Mouse (Mus musculus): Measurements from ENCODE around the gene Gprc5c. TPM values are rescaled to one million over a fixed set of nuclear protein-coding genes. Genes with fewer than 3 reads are reported as not detected.

Gene Gprc5c
- total and polyA plus RNA-seq, 3 experiments: not detected

- no peaks in the 10 kb centered on the region for H3K79me2 ChIP-seq (replicated peaks; ENCODE audit: control insufficient read depth, extremely low read depth, insufficient read depth, poor library complexity, severe bottlenecking)
- H3K27ac ChIP-seq (ENCODE audit: insufficient read depth, low read depth): no peak overlapping the region
- no peak overlapping the region for H3K4me2 ChIP-seq (ENCODE audit: insufficient read depth, low read depth, poor library complexity, severe bottlenecking)
- no peaks in the 10 kb centered on the region for H3K9me3 ChIP-seq (replicated peaks; ENCODE audit: low read length)
- dilution Hi-C loops (cut with MboI; ENCODE audit: extremely low pct_ligation_motif_present, extremely low pct_unique_long_range_greater_than_20kb, low sequenced_read_pairs): no loop called here
- no peaks in the 10 kb centered on the region for H3K36me3 ChIP-seq (replicated peaks in 1 of 2; ENCODE audit: control insufficient read depth in 1 of 2, insufficient read depth in 1 of 2, low read length in 1 of 2)
- no peak for DNase-seq (ENCODE audit: extremely low read depth)
- H3K4me1 ChIP-seq (ENCODE audit: control insufficient read depth in 1 of 2, insufficient read depth in 2 of 2): peaks cover 0 to 30% of the 10 kb centered on the region in 2 experiments; a peak in 2 of 4 replicates
- H3K9ac ChIP-seq (ENCODE audit: insufficient read depth, low read depth): no peak overlapping the region
- in situ Hi-C loops (cut with MboI; ENCODE audit: low pct_ligation_motif_present, low pct_unique_long_range_greater_than_20kb, low sequenced_read_pairs): no loop called here
- no peak overlapping the region for H3K4me3 ChIP-seq (replicated peaks in 1 of 3; ENCODE audit: low read depth in 2 of 3, low read length in 2 of 3, poor library complexity in 1 of 3)
- H3K27me3 ChIP-seq (replicated peaks): peaks cover 18% of the 10 kb centered on the region
- no peak for TF ChIP-seq ZKSCAN1 (IDR thresholded peaks at IDR 0.05; ENCODE audit: borderline replicate concordance, low read depth, low read length)
- TF ChIP-seq GABPA (IDR thresholded peaks at IDR 0.05; ENCODE audit: insufficient replicate concordance, low read depth, low read length): no peak
- TF ChIP-seq MAFK (IDR thresholded peaks at IDR 0.05; ENCODE audit: insufficient replicate concordance, low read length): no peak
- TF ChIP-seq SIN3A (IDR thresholded peaks at IDR 0.05; ENCODE audit: low read length): no peak
- no peak for TF ChIP-seq ETS1 (conservative IDR thresholded peaks at IDR 0.05; ENCODE audit: low read depth, low read length)
Observed at GRCm38 (mm10) chr11:114823199-114823725, 27.7 kb upstream of the Gprc5c start.

- peaks cover 14% of the 10 kb centered on the region for H3K27me3 ChIP-seq (replicated peaks)
- no peak overlapping the region for H3K4me2 ChIP-seq (ENCODE audit: insufficient read depth, low read depth, poor library complexity, severe bottlenecking)
- H3K36me3 ChIP-seq (replicated peaks in 1 of 2; ENCODE audit: control insufficient read depth in 1 of 2, insufficient read depth in 1 of 2, low read length in 1 of 2): no peaks in the 10 kb centered on the region
- peaks cover 0 to 32% of the 10 kb centered on the region in 2 experiments; a peak in 2 of 4 replicates for H3K4me1 ChIP-seq (ENCODE audit: control insufficient read depth in 1 of 2, insufficient read depth in 2 of 2)
- H3K9ac ChIP-seq (ENCODE audit: insufficient read depth, low read depth): no peak overlapping the region
- dilution Hi-C loops (cut with MboI; ENCODE audit: extremely low pct_ligation_motif_present, extremely low pct_unique_long_range_greater_than_20kb, low sequenced_read_pairs) (no loop called here), in situ Hi-C loops (cut with MboI; ENCODE audit: low pct_ligation_motif_present, low pct_unique_long_range_greater_than_20kb, low sequenced_read_pairs) (no loop called here)
- H3K4me3 ChIP-seq (replicated peaks in 1 of 3; ENCODE audit: low read depth in 2 of 3, low read length in 2 of 3, poor library complexity in 1 of 3): no peak overlapping the region
- no peak overlapping the region for H3K27ac ChIP-seq (ENCODE audit: insufficient read depth, low read depth)
- H3K79me2 ChIP-seq (replicated peaks; ENCODE audit: control insufficient read depth, extremely low read depth, insufficient read depth, poor library complexity, severe bottlenecking): no peaks in the 10 kb centered on the region
- TF ChIP-seq USF1 (IDR thresholded peaks at IDR 0.05; ENCODE audit: low read depth, low read length): no peak
- TF ChIP-seq CHD1 (IDR thresholded peaks at IDR 0.05; ENCODE audit: low read depth, low read length): no peak
- TF ChIP-seq TCF12 (IDR thresholded peaks at IDR 0.05; ENCODE audit: low read depth, low read length): no peak
- no peak for TF ChIP-seq BHLHE40 (IDR thresholded peaks at IDR 0.05; ENCODE audit: low read depth, low read length)
- TF ChIP-seq MAX (IDR thresholded peaks at IDR 0.05; ENCODE audit: low read length): no peak
- H3K9me3 ChIP-seq (replicated peaks; ENCODE audit: low read length): no peaks in the 10 kb centered on the region
- no peak for DNase-seq (ENCODE audit: extremely low read depth)
Observed at GRCm38 (mm10) chr11:114826686-114827085, 24.3 kb upstream of the Gprc5c start.

GRCm38 (mm10) chr11:114829499-114830432 lies 21.2 kb upstream of the Gprc5c start:
- TF ChIP-seq RCOR1 (conservative IDR thresholded peaks at IDR 0.05; ENCODE audit: low read depth, low read length): no peak
- no peak for TF ChIP-seq IRF4 (IDR thresholded peaks at IDR 0.05; ENCODE audit: low read depth, low read length)
- no peak for TF ChIP-seq JUND (conservative IDR thresholded peaks at IDR 0.05; ENCODE audit: low read depth, low read length)
- no peak for TF ChIP-seq MXI1 (IDR thresholded peaks at IDR 0.05; ENCODE audit: low read depth, low read length)
- no peak for TF ChIP-seq MAFK (IDR thresholded peaks at IDR 0.05; ENCODE audit: insufficient replicate concordance, low read length)
- no peak for TF ChIP-seq TBP (conservative IDR thresholded peaks at IDR 0.05; ENCODE audit: low read depth, low read length)
- TF ChIP-seq ZMIZ1 (IDR thresholded peaks at IDR 0.05; ENCODE audit: low read depth, low read length): no peak
- TF ChIP-seq HCFC1 (IDR thresholded peaks at IDR 0.05; ENCODE audit: low read depth, low read length): no peak
- TF ChIP-seq GABPA (IDR thresholded peaks at IDR 0.05; ENCODE audit: insufficient replicate concordance, low read depth, low read length): no peak
- TF ChIP-seq TCF12 (IDR thresholded peaks at IDR 0.05; ENCODE audit: low read depth, low read length): no peak
- TF ChIP-seq CTCF (conservative IDR thresholded peaks at IDR 0.05 in 1 of 2, IDR thresholded peaks at IDR 0.05 in 1 of 2; ENCODE audit: low read depth in 2 of 2, low read length in 2 of 2): no peak
- TF ChIP-seq KAT2A (IDR thresholded peaks at IDR 0.05; ENCODE audit: insufficient replicate concordance, low read length): no peak
- no peak for TF ChIP-seq SMC3 (IDR thresholded peaks at IDR 0.05; ENCODE audit: low read depth, low read length)
- no peak for TF ChIP-seq MAZ (IDR thresholded peaks at IDR 0.05; ENCODE audit: low read depth, low read length)
- no peak for TF ChIP-seq RAD21 (IDR thresholded peaks at IDR 0.05; ENCODE audit: low read depth, low read length)
- no peak for TF ChIP-seq PAX5 (IDR thresholded peaks at IDR 0.05; ENCODE audit: low read length)
- no peak overlapping the region for H3K4me3 ChIP-seq (replicated peaks in 1 of 3; ENCODE audit: low read depth in 2 of 3, low read length in 2 of 3, poor library complexity in 1 of 3)
- H3K36me3 ChIP-seq (replicated peaks in 1 of 2; ENCODE audit: control insufficient read depth in 1 of 2, insufficient read depth in 1 of 2, low read length in 1 of 2): no peaks in the 10 kb centered on the region
- H3K27ac ChIP-seq (ENCODE audit: insufficient read depth, low read depth): no peak overlapping the region
- no peak overlapping the region for H3K9ac ChIP-seq (ENCODE audit: insufficient read depth, low read depth)
- no peaks in the 10 kb centered on the region for H3K79me2 ChIP-seq (replicated peaks; ENCODE audit: control insufficient read depth, extremely low read depth, insufficient read depth, poor library complexity, severe bottlenecking)
- no peak overlapping the region for H3K4me2 ChIP-seq (ENCODE audit: insufficient read depth, low read depth, poor library complexity, severe bottlenecking)
- peaks cover 0 to 18% of the 10 kb centered on the region in 2 experiments; a peak in 2 of 4 replicates for H3K4me1 ChIP-seq (ENCODE audit: control insufficient read depth in 1 of 2, insufficient read depth in 2 of 2)
- H3K27me3 ChIP-seq (replicated peaks): peaks cover 7% of the 10 kb centered on the region
- in situ Hi-C loops (cut with MboI; ENCODE audit: low pct_ligation_motif_present, low pct_unique_long_range_greater_than_20kb, low sequenced_read_pairs): no loop called here
- no peak for DNase-seq (ENCODE audit: extremely low read depth)
- H3K9me3 ChIP-seq (replicated peaks; ENCODE audit: low read length): no peaks in the 10 kb centered on the region
- dilution Hi-C loops (cut with MboI; ENCODE audit: extremely low pct_ligation_motif_present, extremely low pct_unique_long_range_greater_than_20kb, low sequenced_read_pairs): no loop called here
